Mouse (Mus musculus) urinary bladder, postnatal 36 days (tissue): ENCODE results near the gene Ctsd.

Experiments used
- DNase-seq, 2 experiments: peaks; one replicate each; pipeline ENCODE4 v3.0.0; 2022; ENCODE audit warnings: low spot score in 2 of 2, mixed read lengths in 1 of 2

Gene Ctsd

GRCm38 (mm10) chr7:142400112-142400749 lies 12.4 kb upstream of the Ctsd start:
- DNase-seq = no peak

GRCm38 (mm10) chr7:142399250-142399649 lies 11.4 kb upstream of the Ctsd start:
- DNase-seq = no peak

DNA sequence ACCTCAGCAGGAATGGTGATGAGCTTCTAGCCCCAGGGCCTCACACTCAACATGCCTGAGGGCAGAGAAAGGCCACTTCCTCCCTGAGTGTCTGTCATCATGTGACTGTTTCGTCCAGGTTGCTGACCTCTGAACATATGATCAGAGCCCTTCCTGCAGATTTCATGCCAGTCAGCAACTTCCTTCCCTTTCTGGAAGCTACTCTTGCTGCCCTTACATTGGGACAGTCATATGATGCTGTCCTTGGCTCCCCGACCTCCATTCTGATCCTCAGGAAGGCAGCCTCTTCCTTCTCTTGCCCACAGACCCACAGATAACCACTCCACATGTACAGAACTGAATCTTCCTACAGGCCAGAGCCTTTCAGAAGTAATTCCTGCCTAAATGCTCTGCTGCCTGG lies 10.2 kb upstream of the Ctsd start:
- DNase-seq = no peak

GRCm38 (mm10) chr7:142396611-142397010 lies 8.8 kb upstream of the Ctsd start:
- no peak for DNase-seq

DNA sequence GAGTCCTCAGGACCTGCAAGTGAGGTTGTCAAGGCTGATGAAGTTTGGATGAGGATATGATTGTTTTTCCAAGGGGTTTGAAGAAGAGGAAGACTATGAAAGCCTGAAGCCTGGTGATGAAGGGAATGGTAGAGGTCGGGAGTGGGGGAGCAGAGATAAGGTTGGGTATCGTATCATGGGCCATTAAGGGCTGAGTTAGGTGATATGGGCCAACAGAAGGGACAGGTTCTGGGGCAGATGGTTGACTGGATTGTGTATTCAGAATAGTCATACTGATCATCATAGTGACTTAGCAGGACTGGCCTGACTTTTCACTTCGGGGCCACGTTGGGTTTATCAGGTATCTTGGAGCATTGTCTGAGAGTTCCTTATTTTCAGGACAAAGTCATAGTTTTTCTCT lies 7.6 kb upstream of the Ctsd start:
- DNase-seq = no peak

DNA sequence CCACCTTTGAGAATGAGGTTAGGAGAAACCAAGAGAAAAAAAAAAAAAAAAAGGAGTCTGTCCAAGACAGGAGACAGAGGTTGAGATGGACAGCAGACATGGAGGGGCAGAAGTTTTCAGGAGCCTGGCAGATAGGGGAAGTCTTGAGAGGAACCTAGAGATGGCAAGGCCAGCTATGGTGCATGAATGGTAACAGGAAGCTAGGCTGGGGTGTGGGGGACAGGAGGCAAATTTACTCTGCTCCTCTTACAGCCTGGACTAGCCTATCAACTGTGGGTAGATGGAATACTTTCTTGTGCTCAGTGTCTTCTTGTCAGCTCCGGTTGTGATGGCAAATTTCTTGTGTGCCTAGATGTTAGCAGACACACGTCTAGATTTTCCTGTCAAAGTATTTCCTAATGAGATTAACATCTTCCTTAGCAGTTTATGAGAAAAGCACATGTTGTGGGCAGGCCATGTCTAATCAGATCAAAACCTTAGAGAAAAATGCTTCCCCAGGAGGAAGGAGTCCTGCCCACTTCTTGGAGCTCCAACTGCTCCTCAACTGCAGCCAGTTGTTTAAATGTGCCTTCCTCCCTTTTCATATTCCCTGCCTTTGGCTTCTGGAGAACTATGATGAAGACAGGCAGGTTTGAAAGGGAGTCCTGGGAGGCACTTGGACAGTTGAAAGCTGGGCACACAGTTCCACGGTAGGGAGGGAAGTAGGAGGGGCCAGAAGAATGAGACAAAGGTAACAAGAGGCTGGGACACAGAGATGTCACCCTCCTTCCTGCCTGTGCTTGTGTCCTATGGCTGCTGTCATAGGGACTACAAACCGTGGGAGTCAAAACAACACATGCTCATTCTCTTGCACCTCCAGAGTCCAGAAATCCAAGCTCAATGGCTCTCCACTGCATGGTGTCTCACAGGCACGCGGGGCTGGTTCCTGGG lies 6.7 kb upstream of the Ctsd start:
- DNase-seq = no peak

DNA sequence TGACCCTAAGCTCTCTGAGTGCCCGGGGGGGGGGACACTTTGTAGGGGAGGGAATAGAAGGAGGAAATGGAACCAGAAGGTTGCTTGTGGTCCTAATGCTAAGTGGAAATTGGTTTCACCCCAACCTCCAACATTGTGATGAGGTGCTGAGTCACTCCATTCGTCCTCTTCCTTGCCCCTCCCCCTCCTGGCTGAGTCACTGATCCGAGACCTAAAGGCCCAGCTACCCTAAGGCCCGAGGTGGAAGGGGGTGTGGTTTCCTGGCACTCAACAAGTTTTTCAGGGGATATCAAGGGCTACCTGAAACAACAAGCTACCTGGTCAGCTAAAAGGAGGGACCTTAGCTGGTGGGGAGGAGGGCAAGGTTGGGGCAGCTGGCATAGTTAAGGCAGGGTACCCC lies 5.4 kb upstream of the Ctsd start:
- peak; percentile 79 for DNase-seq

GRCm38 (mm10) chr7:142391609-142392008 lies 3.8 kb upstream of the Ctsd start:
- DNase-seq = no peak

GRCm38 (mm10) chr7:142391108-142391507 lies 3.3 kb upstream of the Ctsd start:
- DNase-seq = no peak

DNA sequence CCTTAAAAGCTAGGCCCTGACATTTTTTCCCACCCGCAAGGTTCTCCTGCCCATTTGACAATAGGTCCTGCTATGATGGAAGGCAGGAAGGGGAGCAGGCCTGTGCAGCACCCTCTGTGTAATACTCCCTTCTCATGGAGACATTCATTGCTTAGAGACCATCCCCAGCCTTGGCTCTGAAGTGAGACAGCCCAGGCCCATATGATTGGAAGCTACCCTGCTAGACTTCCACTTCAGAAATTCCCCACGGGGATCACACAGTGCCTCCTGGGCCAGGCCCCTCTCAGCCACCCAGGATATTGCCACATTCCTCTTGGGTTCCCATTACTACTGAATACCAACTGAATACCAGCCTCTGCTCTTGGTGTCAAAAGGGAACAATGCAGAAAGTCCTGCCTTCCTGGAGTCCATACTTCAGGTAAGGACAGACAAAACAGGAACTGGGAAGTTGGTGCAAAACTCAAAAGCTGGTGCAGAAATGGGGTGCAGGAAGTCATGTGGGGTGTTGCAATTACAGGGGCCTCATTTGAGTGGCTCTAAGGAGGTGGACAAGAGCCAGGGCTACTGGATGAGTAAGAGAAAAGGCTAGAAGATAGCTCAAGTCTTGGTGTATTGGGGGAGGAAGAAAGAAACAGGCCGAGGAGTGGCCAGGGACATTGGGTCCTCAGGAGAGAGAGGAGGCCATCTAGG lies 2.3 kb upstream of the Ctsd start:
- DNase-seq = no peak

DNA sequence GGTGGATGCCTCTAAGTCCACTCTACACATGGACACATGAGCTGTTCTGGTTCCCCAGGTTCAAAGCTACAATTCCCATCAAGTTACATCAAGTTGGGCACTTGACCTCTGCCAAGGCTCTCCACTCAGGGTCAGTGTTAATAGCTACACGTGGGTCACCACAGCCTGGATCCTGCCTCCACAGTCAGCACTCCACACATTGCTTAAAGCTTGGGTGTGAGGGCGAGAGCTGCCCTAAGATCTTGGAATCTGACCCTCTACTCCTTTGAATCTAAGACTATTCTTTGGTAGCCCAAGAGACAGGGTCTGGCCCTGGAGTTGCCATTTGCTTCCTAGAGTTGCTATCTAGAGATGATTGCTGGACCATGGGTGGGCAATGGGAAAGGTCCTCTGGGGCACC lies 902 bp upstream of the Ctsd start:
- no peak for DNase-seq

GRCm38 (mm10) chr7:142388198-142388597 lies 360 bp upstream of the Ctsd start:
- DNase-seq = no peak

GRCm38 (mm10) chr7:142386621-142387201 lies 1.1 kb downstream of the Ctsd start:
- DNase-seq = peak in 1 of 2 experiments; percentile 38

GRCm38 (mm10) chr7:142385742-142386403 lies 2.0 kb downstream of the Ctsd start:
- DNase-seq = no peak

DNA sequence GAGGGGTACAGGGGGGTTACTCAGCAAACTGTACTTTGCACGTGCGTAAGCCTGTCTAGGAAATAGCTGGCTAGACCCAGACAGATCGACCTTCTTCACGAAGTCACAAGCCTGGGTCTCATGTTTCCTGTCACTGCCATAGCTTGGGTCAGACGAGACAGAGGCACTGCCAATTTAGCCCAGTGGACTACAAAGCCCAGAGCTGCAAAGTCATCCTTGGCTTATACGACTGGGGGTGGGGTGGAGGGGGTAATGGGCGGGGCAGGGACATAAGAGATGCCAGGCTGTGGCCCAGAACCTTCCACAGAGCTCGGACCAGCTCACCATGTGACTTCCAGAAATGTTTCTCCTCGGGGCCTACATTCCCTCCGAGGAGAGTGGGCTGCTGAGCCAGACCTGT lies 3.5 kb downstream of the Ctsd start:
- DNase-seq = no peak

- DNase-seq = no peak
Observed at GRCm38 (mm10) chr7:142382567-142382966, 5.3 kb downstream of the Ctsd start, which contains the start of gene Gm49369. Gene Gm49369 (minus strand): TSS chr7:142382667.

- no peak for DNase-seq
Observed at GRCm38 (mm10) chr7:142381175-142381574, 6.7 kb downstream of the Ctsd start.

DNA sequence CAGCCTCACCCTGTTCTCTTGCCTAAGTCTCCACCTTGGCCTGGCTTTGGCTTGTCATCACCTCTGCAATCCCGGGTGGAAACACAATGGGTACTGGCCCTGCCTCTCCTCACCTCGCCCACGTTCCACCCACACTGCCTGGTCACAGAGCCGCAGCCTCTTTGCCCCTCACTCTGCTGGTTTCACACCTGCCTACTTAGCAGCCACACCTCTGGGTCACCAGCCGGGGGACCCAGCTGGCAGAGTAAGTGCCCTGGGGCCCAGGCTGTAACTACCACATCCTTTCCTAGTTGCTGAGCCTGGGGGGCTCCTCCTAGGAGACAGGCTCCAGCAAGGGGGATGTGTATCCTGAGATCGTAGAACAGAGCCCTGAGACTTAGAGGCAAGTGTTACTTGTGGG lies 8.7 kb downstream of the Ctsd start:
- DNase-seq = no peak

DNA sequence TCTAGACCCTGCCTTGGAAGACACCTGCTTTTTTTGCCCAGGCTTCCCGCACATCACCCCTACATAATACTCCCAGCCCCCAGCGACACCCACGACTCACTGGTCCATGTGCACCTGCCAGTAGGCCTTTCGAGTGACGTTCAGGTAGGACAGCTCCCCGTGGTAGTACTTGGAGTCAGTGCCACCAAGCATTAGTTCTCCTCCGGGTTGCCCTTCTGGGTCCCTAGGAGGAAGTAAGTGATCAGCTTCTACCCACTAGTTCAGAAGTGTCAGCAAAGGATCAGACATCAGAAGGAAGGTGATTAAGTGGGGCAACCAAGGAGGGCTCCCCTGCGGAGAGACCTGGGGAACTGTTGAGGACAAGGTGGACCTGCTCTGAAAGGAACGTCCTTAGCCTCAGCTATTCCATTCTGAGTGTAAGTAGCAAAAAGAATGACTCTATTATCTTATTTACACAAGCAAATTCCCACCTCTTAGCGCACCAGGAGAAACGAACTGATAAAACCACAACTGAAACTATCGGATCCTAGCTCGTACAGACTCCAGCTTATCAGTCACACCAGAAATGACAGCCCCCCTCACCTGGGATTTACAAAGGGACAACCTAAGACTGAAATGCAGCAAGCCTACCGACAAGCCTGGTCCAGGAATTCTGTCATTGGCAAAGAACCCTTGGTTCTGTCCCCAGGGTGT lies 10.5 kb downstream of the Ctsd start:
- no peak for DNase-seq

- no peak for DNase-seq
Observed at GRCm38 (mm10) chr7:142376096-142376495, 11.7 kb downstream of the Ctsd start.

DNA sequence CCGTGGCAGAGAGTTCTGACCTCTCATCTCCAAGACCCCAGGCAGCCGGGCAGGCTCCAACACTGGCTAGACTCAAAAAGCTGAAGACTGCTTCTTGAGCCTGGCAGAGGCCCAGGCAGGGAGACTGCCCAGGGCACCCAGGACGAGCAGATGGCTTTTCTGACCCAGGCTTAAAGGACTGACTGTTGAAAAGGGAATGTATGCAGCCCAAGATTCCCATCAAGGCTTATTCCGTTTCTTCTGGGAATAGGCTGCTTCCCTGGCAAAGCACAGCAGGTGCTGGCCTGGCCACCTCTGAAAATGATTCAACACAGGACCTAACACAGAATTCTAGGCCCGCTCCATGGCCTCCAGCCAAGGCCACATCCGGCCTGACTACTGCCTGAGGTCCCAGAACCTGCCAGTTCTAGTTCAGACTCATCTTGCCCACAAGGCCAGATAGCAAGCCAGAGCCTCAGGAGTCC lies 12.5 kb downstream of the Ctsd start:
- peak; percentile 62 to 77 for DNase-seq
